Mouse (Mus musculus): ENCODE measurements around the gene Fgg.

Gene Fgg

DNA sequence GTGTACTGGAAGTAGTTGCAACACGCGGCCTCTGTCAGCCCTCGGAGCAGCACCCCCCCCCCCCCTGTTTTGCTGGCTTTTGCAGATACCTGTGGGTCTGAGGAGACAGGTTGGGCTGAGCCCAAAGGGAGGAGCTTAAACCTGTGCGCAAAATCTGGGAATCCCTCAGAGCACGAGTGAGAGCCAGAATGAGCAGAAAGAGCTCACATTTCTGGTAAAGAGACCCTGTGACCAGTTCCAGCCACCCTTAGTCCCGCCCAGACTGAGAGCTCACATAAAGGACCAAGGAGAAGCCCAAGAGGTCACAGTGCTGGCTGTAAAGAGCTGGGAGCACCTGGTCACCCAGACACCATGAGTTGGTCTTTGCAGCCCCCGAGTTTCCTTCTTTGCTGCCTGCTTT is at the start of gene Fgg:
Gene Fgg, plus strand, starts transcription at position 168 of the 400 bp plus-strand sequence.
- DNase-seq (ENCODE audit: low read depth, low spot score) = no peak

DNA sequence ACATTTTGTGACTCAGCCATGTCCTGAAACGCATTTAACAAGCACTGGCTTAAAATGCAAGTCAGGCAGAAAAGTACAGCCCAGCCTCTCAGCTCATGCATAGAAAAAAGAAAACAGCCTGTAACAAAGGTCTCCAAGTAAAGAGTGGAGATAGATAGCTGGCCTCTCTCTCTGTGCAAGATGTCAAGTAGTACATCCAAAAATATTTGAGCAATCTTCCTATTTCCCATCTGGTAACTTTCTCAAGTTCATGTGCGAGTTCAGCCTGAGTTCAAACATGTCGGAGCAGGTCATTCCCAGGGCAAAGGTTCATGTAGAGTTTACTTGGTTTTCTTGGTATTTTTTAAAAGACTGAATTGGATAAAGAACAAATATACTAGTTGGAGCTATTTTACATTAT is 36.5 kb upstream of the Fgg start:
- no peak for DNase-seq (ENCODE audit: low read depth, low spot score)

DNA sequence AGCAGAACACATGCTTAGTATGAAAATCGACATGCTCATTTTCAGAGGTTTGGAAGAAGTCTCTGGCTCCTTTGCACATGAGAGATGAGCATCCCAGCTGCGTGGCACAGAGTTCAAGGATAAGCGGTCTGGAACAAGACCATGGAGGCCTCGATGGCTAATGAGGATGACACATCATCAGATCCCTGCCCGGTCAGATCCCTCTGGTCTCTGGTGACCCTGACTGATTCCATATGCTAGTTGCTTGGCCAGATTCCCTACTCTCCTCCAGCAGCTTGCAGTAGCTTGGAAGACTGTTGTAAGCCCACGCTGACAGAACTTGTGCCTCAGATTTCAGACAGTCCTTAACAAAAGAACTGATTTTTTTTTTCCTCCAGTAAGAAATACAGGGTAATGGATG is 26.7 kb upstream of the Fgg start:
- DNase-seq (ENCODE audit: low read depth, low spot score) = no peak

DNA sequence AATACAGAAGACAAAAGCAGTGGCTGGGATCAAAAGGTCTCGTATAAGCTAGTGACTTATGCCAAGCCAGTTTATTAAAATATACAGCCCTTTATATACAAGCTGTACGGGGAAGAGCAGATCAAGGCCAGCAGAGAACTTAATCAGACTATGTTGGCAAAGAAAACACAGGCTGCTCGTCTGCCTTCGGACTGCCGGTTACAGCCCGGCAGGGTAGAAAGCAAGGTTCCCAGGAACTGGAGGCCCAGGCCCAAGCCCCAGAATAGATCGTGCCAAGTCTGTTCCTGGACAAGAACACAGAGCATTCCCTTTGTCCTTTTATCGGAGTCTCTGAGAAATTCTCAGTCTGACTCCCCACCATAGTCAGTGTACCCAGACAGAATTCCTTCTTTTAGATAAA is 25.7 kb upstream of the Fgg start:
- no peak for DNase-seq (ENCODE audit: low read depth, low spot score)

DNA sequence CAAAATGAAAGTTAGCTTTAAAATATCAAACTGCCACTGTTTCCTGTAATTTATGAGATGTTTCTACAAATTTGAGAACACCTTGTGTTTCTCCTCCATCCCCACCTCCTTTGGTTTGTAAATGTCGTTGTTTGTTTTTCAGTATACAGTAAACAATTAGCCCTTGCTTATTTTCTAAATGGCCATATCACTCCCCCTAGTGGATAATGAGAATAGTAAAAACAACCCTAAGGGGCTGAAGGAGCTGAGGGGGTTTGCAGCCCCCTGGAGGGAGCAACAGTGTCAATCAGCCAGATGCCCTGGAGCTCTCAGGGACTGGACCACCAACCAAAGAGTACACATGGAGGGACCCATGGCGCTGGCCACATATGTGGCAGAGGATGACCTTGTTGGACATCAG is 22.7 kb upstream of the Fgg start:
- no peak for DNase-seq (ENCODE audit: low read depth, low spot score)

DNA sequence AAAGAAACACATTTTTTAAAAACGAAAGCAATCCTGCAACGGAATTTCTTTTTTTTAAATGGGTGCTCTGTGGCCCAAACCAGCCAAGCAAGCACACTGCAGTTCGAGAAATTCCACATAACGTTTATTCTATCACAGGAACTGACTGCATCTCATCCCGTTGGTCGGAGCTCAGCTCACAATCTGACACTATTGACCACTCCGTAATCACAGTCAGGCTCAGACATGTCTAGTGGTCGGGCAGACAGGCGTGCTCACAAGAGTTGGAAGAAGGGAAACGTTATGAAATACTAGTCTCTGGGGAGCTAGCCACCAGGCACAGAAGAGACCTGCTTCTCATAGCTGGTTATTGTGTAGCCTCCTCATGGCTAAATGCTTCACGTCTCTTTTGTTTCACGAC is 15.6 kb upstream of the Fgg start:
- no peak for DNase-seq (ENCODE audit: low read depth, low spot score)

DNA sequence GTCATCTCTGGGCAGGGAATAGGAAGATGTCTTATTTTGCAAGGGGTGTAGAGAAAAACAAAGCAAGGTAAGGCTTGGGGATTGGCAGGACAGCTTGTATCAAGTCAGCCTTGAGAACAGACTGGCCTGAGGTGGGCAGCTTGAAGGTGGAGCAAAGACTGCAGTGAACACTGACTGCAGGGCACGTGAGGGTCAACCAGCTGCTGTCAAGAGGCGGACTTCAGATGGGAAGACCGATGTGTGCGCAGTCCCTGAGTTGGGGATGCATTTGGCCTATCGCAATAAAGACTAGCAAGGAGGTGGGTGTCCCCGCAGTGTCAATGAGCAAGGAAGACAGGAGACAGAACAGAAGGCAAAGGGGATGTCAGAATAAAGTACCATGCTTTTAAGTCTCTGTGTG is 14.6 kb upstream of the Fgg start:
- DNase-seq (ENCODE audit: low read depth, low spot score) = no peak

DNA sequence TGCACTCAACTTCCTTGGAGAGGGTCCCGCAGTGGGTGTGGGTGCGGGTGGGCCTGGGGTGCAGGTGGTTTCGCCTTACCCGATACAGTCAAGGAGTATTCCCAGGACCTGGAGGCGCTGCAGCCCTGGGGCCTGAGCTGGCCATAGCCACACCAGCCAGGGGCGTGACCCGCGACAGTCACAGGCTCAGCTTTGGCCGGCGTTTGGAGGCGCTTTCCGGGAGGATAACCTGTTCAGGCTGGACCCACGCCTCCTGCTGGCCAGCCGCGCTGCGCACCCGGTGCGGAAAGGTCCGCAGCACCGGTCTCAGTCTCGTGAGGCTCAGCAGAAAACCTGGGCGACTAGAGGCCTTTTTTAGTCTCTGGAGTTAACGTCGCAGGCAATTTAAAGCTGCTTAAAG is 12.2 kb upstream of the Fgg start:
- DNase-seq (ENCODE audit: low read depth, low spot score) = no peak

DNA sequence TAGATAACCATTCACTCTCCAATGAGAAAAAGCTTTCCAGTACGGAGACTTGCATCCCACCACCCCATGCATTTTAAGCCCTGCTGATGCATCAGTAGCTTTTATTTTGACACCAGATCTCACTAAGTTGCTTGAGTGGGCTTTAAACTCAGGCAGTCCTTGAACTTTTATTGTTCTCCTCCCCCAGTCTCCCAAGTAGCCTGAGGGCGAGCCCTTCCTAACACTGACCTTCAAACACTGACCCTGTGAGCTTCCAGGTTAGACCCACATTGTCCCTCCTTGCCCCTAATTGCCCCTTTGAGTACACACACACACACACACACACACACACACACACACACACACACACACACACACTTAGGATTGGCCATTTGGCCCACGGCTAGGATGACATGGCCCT is 10.9 kb upstream of the Fgg start:
- DNase-seq (ENCODE audit: low read depth, low spot score) = no peak

DNA sequence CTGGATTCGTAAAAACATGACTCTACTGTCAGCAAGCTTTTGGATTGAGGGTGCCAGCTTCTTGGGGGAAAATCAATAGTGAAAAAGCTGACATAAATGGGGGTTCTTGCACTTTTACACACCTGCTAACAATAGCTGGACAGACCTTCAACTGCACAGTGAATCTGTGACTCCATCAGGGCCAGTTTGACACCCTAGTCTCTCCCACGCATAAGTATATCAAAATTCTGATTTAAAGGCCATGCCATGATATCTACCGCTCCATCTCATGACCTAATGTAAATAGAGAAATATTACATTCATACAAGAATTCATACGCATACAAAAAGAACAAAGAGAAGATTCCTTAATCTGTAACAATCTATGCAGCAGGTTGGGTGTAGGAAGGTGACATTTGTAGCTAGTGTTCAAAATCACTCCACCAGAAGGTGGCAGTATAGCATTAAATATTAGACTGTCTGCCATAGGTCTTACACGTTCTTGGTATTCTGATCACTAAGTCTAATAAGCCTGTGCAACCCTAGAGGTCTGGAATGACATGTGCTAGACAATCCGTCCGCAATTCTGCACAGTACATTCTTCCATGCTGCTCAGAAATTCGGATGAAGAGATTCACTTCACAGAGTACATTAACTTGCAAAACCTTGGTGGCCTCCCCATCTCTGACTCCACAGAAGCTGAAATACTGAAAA is 8.6 kb upstream of the Fgg start:
- peak; percentile 50 for DNase-seq (ENCODE audit: low read depth, low spot score)

DNA sequence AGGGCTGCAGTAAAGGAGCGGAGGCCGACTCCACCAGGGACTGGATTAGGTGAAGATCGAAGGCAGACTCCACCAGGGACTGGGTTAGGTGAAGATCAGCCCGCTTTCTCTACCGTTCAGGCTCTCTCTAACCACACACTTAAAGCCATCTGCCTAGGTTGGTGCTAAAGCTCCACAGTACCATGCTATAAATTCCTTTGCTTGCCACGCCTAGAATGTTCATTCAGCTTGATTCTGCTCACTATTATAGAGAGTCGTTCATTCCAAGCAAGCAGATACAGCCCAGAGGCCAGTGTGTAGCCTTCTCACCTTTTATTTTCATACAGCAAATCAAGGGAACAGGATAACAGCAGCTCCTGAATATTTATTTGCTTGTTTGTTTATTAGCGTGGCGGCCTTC is 7.5 kb upstream of the Fgg start:
- DNase-seq (ENCODE audit: low read depth, low spot score) = no peak

DNA sequence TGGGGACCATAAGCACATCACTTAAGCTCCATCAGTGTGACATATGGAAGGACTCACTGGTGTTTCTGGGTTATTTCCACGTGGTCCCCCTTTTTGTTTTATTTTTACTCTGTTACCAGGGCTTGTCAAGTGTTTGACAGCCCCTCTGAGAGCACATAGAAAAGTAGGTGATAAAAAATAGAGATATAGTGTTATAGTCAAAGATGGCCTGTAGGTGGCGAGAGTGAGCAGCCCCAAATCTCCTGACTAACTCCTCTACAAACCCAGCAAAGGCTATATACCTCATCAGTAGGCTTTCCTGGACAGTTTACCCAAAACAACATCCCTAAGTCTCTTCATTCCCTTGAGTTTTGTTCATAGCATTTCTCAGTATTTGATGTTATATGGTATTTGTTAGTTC is 5.3 kb upstream of the Fgg start:
- DNase-seq (ENCODE audit: low read depth, low spot score) = peak; percentile 8

DNA sequence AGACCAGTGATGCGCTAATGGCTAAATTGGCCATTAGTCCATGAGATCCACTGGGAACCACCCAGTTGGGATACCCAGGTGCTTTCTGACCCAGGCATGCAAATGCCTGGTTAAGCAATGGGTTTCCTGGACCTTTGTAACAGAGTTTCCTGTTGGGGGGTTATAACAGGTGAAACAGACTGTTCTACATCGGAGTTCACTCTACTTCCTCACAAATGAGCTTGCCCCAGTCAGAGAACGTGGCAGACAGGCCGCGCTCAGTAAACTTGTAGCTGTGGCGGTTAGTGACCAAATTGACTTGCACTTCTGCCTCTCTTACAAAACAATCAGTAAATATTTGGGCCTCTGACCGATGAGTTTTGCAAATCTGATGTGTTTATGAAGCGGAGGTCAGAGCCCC is 4.5 kb upstream of the Fgg start:
- DNase-seq (ENCODE audit: low read depth, low spot score) = no peak

DNA sequence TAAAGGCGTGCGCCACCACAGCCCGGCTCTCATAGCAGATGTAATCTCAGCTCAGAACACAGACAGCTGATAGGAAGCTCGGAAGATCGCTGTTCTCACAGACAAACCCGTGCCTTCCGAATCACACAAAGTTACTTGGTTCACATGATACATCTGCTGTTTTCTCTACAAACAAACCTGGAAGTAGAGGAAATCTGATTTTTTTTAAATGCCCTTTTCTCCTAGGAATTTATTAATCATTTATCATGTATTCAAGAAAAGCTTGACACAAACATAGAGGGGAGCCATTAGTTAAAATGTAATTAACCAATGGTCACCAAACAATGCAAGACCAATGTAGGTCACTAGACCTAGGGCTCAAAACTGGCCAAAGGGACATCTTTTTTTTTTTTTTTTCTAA is 2.7 kb upstream of the Fgg start:
- DNase-seq (ENCODE audit: low read depth, low spot score) = no peak

DNA sequence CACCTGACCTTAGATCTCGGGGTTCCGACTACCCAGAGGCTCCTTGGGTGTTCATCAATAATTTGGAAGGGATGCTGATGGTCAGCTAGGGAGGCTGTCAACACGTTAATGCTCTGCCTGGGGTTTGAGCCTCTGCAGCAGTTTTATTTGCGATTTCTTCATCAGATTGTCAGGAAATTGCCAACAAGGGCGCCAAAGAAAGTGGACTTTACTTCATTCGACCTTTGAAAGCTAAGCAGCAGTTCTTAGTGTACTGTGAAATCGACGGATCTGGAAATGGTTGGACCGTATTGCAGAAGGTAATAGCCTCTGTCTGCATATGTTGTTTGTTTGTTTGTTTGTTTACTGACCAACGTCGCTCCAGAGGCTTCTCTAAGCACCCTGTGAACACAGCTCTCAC is 2.8 kb downstream of the Fgg start:
- no peak for DNase-seq (ENCODE audit: low read depth, low spot score)

DNA sequence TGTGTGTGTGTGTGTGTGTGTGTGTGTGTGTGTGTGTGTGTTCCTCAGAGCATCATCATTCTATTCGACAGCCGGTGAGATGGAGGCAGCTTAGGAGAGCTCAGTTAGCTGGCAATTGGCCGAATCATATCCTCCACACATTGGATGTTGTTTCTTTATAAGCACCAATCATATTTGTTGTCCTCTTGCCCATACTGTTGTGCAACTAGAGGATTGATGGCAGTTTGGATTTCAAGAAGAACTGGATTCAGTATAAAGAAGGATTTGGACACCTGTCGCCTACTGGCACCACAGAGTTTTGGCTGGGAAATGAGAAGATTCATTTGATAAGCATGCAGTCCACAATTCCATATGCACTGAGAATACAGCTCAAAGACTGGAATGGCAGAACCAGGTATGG is 3.6 kb downstream of the Fgg start:
- no peak for DNase-seq (ENCODE audit: low read depth, low spot score)

DNA sequence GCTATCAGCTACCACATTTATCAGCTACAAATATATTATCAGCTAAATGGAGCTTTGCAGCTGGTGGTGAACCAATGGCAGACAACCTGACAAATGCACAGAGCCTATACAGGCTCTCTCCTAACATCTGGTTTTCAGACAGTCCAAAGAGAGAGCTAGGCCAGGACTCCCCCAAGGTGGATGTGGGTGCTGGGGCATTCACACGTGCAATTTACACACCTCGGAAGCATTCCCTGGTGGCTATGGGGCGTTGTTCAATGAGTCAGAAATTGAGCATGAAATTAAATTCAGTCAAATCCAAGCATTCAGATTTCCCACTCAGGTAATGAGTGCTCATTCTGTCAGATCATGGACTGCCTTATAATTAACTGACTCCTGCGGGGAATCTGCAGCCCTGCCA is 4.0 kb downstream of the Fgg start:
- no peak for DNase-seq (ENCODE audit: low read depth, low spot score)

DNA sequence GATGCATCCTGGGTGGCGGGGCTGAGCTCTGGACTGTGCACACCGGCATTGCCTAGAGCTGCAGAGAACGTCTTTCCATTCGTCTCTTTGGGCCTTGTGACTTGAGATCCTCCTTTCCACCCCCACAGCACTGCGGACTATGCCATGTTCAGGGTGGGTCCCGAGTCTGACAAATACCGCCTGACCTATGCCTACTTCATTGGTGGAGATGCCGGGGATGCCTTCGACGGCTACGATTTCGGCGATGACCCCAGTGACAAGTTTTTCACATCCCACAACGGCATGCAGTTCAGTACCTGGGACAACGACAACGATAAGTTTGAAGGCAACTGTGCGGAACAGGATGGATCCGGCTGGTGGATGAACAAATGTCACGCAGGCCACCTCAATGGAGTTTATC is 5.1 kb downstream of the Fgg start:
- DNase-seq (ENCODE audit: low read depth, low spot score) = no peak

DNA sequence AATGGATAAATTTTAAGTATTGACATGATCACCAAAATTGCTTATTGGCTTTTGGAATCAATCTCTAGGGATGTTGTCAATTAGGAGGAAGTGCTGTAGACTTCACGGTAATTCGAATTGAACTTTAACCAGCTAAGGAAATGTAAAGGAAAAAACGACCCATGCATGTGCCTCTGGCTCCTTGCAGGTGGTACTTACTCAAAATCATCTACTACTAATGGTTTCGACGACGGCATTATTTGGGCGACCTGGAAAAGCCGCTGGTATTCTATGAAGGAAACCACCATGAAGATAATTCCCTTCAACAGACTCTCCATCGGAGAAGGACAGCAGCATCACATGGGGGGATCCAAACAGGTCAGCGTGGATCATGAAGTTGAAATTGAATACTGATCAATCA is 6.4 kb downstream of the Fgg start:
- DNase-seq (ENCODE audit: low read depth, low spot score) = no peak

DNA sequence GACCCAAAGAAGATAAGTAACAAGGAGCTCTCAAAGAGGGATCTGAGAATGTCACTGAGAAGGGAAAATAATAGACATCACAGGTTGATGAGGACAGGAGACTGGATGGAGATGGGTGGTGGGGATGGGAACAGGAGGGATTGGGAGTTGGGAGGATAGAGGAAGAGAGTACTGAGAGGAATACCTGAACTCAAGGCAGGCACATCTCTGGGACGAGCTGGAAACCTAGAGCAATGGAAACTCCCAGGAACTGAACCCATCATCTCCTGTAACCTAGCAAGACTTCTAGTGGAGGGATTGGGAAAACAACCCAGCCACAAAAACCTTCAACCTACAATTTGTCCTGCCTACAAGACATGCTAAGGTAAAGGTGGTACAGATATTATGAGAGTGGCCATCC is 8.7 kb downstream of the Fgg start:
- no peak for DNase-seq (ENCODE audit: low read depth, low spot score)

DNA sequence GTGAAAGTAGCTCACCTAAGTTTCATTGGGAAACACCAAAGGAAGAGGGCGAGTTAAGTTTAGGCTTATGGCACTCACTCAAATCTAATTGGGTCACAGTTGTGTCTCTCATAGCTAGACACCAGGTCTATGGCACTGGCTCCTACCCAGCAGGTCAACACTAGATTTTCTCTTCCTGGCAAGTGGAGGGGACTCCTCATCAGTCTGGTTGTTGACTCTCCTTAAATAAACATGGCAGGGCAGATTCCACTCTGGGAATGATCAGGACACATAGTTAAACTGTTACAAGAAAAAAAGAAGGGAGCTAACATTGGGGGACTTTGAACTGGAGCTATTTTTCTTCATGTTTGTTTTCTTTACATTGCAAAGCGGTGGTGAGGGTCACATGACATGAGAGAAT is 12.9 kb downstream of the Fgg start:
- DNase-seq (ENCODE audit: low read depth, low spot score) = no peak

DNA sequence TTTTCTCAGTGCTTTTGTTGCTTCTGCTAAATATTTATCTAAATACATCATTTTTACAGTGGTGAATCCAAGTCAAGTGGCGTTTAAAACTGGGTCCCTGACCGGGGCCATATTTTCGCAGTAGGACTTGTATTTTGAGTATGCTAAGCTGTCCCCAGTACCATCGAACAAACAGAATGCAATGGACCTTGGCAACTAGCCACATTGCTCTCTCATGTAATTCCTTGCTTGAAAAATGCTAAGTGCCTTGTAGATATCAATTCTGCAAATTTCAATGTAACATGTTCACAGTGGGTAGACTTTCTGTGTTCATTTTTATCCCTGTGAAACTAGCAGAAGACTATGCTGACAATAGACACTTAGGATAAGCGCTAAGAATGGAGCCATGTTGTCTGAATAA is 13.7 kb downstream of the Fgg start:
- no peak for DNase-seq (ENCODE audit: low read depth, low spot score)

DNA sequence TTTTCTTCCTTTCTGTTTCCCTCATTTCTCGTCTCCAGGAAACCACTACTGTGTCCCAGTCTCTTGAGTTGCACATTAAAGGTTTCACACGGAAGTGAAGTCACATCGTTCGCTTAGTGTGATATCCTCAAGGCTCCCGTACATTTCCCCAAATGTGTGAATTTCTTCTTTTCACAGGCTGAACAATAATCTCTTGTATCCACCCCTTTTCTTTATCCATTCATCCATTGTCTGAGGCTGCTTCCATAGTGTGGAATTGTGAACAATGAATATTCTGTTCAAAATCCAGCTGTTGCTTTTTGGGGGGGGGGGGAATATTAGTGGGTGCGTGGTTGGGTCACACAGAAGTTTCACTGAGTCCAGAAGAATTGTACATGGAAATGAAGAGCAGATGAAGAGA is 17.5 kb downstream of the Fgg start:
- DNase-seq (ENCODE audit: low read depth, low spot score) = no peak
